Mouse (Mus musculus) lung, postnatal 36 days (tissue): Measurements from ENCODE around the gene Mia.

ENCODE experiments used
- DNase-seq: peaks from one replicate; pipeline ENCODE4 v3.0.0; 2022; ENCODE audit warnings: mixed read lengths

Gene Mia

DNA sequence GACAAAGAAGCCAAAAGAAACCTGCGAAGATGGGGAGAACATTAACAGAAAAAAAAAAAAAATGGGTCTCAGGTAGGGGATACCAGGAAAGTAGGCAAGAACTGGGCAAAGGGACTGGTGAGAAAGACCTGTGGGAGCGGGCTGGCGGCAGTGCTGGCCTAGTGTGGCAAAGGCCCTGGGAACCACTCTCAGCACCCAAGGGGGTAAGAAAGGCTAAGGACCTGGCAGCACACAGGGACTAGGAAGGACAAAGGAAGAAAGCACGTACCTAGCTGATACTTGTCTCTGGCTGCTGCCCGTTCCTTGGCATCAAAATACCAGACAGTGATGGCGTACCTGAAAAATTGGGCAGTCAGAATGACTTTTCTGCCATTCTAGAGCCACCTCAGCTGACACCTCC lies 21.7 kb downstream of the Mia start:
- no peak for DNase-seq

DNA sequence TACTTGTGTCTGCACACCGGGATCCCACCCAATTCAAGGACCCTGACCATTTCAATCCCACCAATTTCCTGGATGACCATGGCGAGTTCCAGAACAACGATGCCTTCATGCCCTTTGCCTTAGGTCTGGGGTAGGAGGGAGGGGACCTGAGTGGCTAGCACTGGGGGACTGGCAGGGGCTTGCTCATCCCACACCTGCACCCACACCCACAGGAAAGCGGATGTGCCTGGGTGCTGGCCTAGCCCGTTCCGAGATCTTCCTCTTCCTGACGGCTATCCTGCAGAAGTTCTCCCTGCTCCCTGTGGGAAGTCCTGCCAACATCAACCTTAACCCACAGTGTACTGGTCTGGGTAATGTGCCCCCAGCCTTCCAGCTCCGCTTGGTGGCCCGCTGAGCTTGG lies 22.8 kb downstream of the Mia start:
- no peak for DNase-seq

DNA sequence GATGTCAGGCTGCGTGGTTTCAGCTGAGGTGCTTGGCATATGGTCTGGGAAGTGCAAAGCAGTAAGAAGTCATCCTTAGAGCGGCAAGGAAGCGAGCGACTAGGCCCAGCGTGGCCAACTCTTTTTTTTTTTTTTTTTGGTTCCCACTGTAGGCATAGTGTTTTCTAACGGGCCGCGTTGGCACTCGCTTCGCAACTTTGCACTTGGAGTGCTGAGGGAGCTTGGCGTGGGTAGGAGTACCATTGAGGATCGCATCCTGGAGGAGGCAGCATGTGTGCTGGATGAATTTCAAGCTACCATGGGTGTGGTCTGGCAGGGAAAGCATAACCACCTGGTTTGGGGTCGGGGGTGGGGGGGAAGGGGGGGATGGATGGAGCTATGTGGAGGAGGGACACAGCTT lies 25.0 kb downstream of the Mia start:
- no peak for DNase-seq

DNA sequence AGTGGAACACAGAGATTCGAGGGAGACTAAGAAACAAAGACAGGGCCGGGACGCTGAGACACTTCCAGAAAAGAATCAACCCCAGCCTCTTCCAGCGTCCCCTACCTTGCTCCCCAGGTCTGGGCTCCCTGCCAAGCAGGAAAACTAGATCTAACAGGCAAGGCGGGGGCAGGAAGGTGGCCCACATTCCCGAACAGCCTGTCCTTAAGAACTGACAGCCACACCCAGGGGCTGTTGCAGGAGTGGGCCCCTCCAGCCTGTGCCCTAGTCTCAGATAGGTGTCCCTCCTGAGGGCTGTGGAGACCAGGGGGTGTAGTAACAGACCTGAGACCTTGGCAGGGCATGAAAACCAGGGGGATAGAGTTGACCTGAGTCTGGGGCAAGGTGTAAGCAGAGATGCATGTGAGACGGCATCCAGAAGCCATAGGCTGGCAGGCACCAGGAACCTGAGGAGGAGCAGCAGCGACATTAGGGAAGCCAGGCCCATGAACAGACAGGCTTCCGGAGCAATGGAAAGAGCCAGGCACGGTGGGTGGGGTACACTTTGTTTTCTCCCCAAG lies 27.7 kb downstream of the Mia start, which contains the start of gene Cyp2t4:
Gene Cyp2t4 (plus strand): TSS at position 510 of the 560 bp plus-strand sequence.
- peak; percentile 79 for DNase-seq

DNA sequence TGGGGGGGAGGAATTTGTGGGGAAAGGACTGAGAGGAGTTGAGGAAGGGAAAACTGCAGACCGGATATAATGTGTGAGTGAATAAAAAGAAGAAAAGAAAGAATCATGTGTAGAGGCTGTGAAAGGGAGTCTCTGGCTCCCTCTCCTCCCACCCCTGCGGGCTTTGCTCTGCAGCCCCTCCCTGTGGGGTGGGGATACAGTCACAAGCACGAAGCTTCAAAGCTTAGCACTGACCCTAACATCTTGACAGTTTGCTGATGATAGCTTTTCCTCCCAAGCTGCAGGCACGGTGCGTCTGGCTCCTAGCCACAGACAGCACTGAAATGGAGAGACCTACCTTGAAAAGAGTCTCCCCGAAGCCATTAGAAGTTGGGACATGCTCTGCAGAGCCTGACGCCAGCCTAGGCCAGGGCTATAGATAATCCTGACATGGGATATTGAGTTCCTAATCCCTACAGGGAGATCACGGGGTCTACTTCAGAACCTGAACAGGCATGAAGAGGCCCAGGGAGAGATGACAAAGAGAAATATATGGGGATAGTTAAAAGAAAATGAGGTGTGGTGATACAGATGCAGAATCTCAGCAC lies 44.5 kb downstream of the Mia start:
- DNase-seq, result no peak

DNA sequence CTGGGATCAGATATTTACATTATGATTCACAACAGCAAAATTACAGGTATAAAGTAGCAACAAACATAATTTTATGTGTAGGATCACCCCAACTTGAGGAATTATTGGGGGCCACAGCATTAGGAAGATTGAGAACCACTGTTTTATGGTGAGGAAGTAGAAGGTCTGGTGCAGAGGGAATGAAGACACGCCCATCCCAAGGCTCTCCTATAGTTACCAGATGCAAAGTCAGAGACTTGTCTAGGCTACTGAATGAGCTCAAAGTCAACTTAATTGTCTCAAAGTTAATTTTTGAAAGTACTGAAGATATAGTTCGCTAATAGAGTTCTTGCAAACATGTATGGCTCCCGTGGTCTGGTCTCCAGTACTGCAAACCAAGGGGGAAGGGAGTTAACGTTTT lies 47.2 kb downstream of the Mia start:
- DNase-seq, result no peak

DNA sequence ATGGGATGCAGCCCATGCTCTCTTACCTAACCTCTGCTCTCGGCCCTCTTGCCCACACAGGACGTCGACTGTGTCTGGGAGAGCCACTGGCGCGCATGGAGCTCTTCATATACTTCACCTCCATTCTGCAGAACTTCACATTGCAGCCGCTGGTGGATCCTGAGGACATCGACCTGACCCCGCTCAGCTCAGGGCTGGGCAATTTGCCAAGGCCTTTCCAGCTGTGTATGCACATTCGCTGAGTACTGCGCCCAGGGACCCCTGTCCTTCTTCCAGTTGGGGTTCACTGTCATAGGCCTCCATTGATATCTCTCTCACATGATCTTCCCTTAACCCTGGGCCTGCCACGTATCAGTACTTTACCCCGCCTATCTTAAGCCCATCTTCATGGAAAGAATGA lies 47.8 kb downstream of the Mia start:
- no peak for DNase-seq

DNA sequence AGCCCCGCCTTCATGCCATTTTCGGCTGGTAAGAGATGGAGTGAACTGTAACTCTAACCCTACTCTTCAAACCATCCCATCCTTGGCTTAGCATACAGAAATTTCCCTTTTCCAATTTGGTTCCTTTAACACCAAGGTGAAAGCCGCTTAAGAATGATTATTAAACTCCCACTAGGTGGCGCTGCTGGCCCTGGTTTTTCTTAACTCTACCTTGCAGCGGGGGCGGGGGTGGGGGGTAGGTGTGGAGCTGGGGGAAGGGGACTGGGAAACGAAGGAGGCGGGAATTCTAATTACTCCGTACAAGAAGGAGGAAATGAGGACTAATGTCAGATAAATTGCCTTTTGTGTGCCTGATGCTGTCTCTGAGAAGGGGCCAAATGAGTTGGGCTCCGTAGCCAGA lies 48.4 kb downstream of the Mia start:
- DNase-seq, result peak; percentile 75

DNA sequence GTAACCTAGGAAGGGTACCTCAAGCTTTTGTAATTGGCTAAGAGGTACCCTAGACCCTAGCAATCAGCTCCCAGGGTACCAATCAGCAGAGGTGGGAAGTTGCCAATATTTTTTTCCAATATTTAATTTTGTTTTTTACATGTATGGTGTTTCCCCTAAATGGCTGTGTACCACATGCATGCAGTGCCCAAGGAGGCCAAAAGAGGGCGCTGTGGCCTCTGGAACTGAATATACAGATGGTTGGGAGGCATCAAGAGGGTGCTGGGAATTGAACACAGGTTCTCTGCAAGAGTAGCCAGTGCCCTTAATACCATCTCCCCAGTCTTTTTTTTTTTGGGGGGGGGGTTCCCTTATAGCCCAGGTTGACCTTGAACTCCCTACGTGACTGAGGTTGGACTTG lies 49.6 kb downstream of the Mia start:
- DNase-seq, result no peak

DNA sequence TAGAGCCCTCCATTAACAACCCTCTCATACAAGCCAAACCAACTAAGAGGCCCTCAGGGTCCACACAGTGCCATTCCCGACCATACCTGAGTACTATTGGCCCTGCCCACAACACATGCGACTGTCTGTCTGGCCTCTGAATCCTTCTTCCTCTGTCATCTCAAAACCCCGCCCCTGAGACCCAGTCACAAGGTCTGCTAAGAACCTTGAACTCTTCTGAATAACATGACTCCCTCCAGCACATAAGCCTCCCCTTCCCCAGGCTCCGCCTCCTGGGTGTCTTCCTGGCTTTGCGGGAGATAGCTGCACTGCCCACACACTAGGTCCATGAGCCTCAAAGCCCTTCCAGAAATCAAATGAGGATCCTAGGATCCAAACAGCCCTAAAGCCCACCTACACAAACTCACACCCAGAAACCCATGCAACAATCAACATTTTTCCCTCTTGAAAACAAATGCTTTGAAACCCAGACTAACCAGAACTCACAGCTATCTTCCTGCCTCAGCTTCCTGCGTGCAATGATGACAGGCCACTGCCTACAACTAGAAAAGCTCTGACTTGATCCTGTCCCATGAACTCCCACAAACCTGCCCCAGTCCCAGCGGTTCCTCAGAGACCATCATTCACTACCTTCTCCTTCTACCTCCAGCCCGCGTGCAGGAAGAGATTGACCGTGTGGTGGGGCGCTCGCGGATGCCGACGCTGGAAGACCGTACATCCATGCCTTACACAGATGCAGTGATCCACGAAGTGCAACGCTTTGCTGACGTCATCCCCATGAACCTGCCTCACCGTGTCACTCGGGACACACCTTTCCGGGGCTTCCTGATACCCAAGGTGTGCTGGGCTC lies 50.2 kb downstream of the Mia start:
- DNase-seq, result no peak

DNA sequence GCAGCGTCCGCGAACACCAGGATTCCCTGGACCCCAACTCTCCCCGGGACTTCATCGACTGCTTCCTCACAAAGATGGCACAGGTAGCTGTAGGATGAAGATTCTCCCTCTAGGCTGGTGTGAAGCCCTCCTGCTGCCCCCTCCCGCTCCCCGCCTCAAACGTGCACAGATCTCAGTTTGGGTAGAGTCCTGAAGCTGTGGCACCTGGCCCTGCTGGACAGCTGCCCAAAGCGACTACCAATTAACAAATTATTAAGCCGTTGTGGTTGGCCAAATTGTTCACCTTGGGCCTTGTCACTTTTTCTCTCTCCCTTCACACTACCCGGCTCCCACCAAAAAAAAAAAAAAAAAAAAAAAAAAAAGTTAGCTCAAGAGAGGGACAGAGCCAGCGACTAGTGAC lies 51.1 kb downstream of the Mia start:
- DNase-seq, result no peak
